Mouse (Mus musculus): ENCODE results near the gene Mmp12.
"Not testable (repeated sequence)": the region's sequence is repeated elsewhere in the genome, so short reads cannot be mapped to it uniquely, and the experiment has no call there.

Gene Mmp12

GRCm38 (mm10) chr9:7344107-7344506 lies at the start of gene Mmp12:
TSS of gene Mmp12 (plus strand) at chr9:7344381.
- no peak for DNase-seq

- no peak for DNase-seq
Observed at GRCm38 (mm10) chr9:7331847-7332246, 12.3 kb upstream of the Mmp12 start.

GRCm38 (mm10) chr9:7335766-7336680 lies 8.2 kb upstream of the Mmp12 start:
- DNase-seq = no peak

GRCm38 (mm10) chr9:7336740-7337483 lies 7.3 kb upstream of the Mmp12 start:
- DNase-seq = no peak

- DNase-seq = no peak
Observed at GRCm38 (mm10) chr9:7345513-7345912, 1.3 kb downstream of the Mmp12 start.

- DNase-seq = no peak
Observed at GRCm38 (mm10) chr9:7354535-7354934, 10.4 kb downstream of the Mmp12 start.

GRCm38 (mm10) chr9:7387947-7388346 lies 43.8 kb downstream of the Mmp12 start, which contains the start of gene Mmp1b:
TSS of gene Mmp1b (minus strand) at chr9:7388047.
- DNase-seq = no peak

GRCm38 (mm10) chr9:7396556-7396955 lies 52.4 kb downstream of the Mmp12 start:
- not testable (repeated sequence) for DNase-seq
